Mouse (Mus musculus): Measurements from ENCODE around the gene Nudt16l1.

GRCm38 (mm10) chr16:4907386-4907785, 31.2 kb upstream of the Nudt16l1 start:
- TF ChIP-seq CTCF (IDR thresholded peaks at IDR 0.05; ENCODE audit: low read depth, low read length) (no peak), EP300 (IDR thresholded peaks at IDR 0.05; ENCODE audit: insufficient read depth, low read depth, low read length) (no peak)

Data from ES-Bruce4 (cell line).